Mouse (Mus musculus) retina, adult 2 months (tissue): Measurements from ENCODE around the gene Ppp2r5e.
"Not testable (repeated sequence)": the region's sequence is repeated elsewhere in the genome, so short reads cannot be mapped to it uniquely, and the experiment has no call there.

ENCODE experiments used
- DNase-seq: peaks from one replicate; pipeline ENCODE4 v3.0.0-alpha.2; 2012; ENCODE audit warnings: low read depth, low spot score

Gene Ppp2r5e

GRCm38 (mm10) chr12:75432400-75432799 is 163.6 kb downstream of the Ppp2r5e start:
- DNase-seq = not testable (repeated sequence)

- no peak for DNase-seq
Observed at GRCm38 (mm10) chr12:75429685-75430396, 166.2 kb downstream of the Ppp2r5e start.

- DNase-seq = no peak
Observed at GRCm38 (mm10) chr12:75428719-75429118, 167.3 kb downstream of the Ppp2r5e start.

GRCm38 (mm10) chr12:75425882-75426281 is 170.2 kb downstream of the Ppp2r5e start:
- DNase-seq = no peak

- DNase-seq = no peak
Observed at GRCm38 (mm10) chr12:75424817-75425216, 171.2 kb downstream of the Ppp2r5e start.

GRCm38 (mm10) chr12:75424359-75424758 is 171.7 kb downstream of the Ppp2r5e start:
- DNase-seq = no peak

- DNase-seq = no peak
Observed at GRCm38 (mm10) chr12:75416681-75417080, 179.4 kb downstream of the Ppp2r5e start, which contains the start of gene Gphb5. Gphb5 (minus strand) TSS chr12:75416781.

GRCm38 (mm10) chr12:75414991-75415390 is 181.1 kb downstream of the Ppp2r5e start:
- no peak for DNase-seq

GRCm38 (mm10) chr12:75412964-75413363 is 183.1 kb downstream of the Ppp2r5e start:
- no peak for DNase-seq
